Mouse (Mus musculus) forebrain, postnatal 0 days (tissue): ENCODE data around the gene Wrap53. TPM values are rescaled to one million over a fixed set of nuclear protein-coding genes. Genes with fewer than 3 reads are reported as not detected.
A peak's percentile ranks its signal among the peaks of the same experiment; 100 is the strongest.

Source experiments
- ATAC-seq: fragments of 200-750 bp; cut with Nextera tagmentation; 2 replicates; pipeline ENCODE4 v1.8.0; 2017; ENCODE audit warnings: mild to moderate bottlenecking, moderate library complexity
- DNase-seq: peaks from one replicate; pipeline ENCODE4 v3.0.0-alpha.2; 2015
- H3K27ac ChIP-seq: fragments of 300-500 bp; sonication (generic); 2 replicates; pipeline ENCODE4 v1.5.1; 2014; ENCODE audit warnings: low read depth, mild to moderate bottlenecking, antibody characterized with exemption, low read length, moderate library complexity, mixed read lengths
- H3K27me3 ChIP-seq: fragments of 300-500 bp; sonication (generic); 2 replicates; pipeline ENCODE4 v1.6.1; 2014; ENCODE audit warnings: mild to moderate bottlenecking, low read length, mixed read lengths; ENCODE audit not compliant: insufficient read depth
- H3K36me3 ChIP-seq: fragments of 300-500 bp; sonication (generic); 2 replicates; pipeline ENCODE4 v1.6.1; 2014; ENCODE audit warnings: mild to moderate bottlenecking, moderate library complexity; ENCODE audit not compliant: insufficient read depth
- H3K4me1 ChIP-seq: fragments of 300-500 bp; sonication (generic); 2 replicates; pipeline ENCODE4 v1.6.1; 2014; ENCODE audit warnings: antibody characterized with exemption; ENCODE audit not compliant: insufficient read depth
- H3K4me2 ChIP-seq: fragments of 300-500 bp; sonication (generic); 2 replicates; pipeline ENCODE4 v1.6.1; 2014; ENCODE audit warnings: low read depth, mild to moderate bottlenecking, moderate library complexity
- H3K4me3 ChIP-seq: fragments of 300-500 bp; sonication (generic); 2 replicates; pipeline ENCODE4 v1.5.1; 2014; ENCODE audit warnings: low read depth, low read length, mixed read lengths
- H3K9ac ChIP-seq: fragments of 300-500 bp; sonication (generic); 2 replicates; pipeline ENCODE4 v1.6.1; 2014; ENCODE audit warnings: mild to moderate bottlenecking
- H3K9me3 ChIP-seq: fragments of 300-500 bp; sonication (generic); 2 replicates; pipeline ENCODE4 v1.6.1; 2016; ENCODE audit warnings: low read length
- CTCF ChIP-seq: sonication (generic); IDR thresholded peaks from 2 replicates; pipeline ENCODE4 v1.5.1; 2016; ENCODE audit warnings: antibody characterized with exemption, control low read depth, low read depth
- WGBS: fragments of 180-500 bp; shearing (Covaris S2); extraction: QIAGEN DNeasy Blood & Tissue Kit; methylation state at CpG from one replicate; pipeline ENCODE4 v1.1.7; 2014; 5-methylcytosine and 5-hydroxymethylcytosine counted together
- polyA plus RNA-seq: library from polyadenylated mRNA; unstranded; fragments of >200 nt; fragmentation: Nextera tagmentation; extraction: Ambion mirVana; gene quantifications from 2 replicates; pipeline ENCODE4 v1.2.1, GENCODE M21; 2015
- total RNA-seq: library from RNA; depleted of rRNA; stranded (reverse); fragments of >200 nt; gene quantifications from 2 replicates; pipeline ENCODE4 v1.2.3, GENCODE M21; 2014

The Wrap53 gene
- total and polyA plus RNA-seq, 2 experiments from 2014 or later, result 10.5 to 17.3 TPM

- Histone ChIP-seq H3K9ac (peak overlapping the region; percentile 65), H3K4me1 (peaks cover 3% of the 10 kb centered on the region; the same call in 1 of the 2 replicates), H3K4me2 (peak overlapping the region; percentile 78), H3K36me3 (no peaks in the 10 kb centered on the region), H3K9me3 (no peaks in the 10 kb centered on the region), H3K27me3 (no peaks in the 10 kb centered on the region), H3K27ac (peak overlapping the region; percentile 92), H3K4me3 (peak overlapping the region; percentile 79)
- ATAC-seq, result no peak
- no peak for TF ChIP-seq CTCF
- no peak for DNase-seq
- 0% methylated on average over 8 of the region's 8 CpGs for WGBS
These were observed 1.8 kb upstream of the Wrap53 start for GRCm38 (mm10) chr11:69581814-69582213.

DNA sequence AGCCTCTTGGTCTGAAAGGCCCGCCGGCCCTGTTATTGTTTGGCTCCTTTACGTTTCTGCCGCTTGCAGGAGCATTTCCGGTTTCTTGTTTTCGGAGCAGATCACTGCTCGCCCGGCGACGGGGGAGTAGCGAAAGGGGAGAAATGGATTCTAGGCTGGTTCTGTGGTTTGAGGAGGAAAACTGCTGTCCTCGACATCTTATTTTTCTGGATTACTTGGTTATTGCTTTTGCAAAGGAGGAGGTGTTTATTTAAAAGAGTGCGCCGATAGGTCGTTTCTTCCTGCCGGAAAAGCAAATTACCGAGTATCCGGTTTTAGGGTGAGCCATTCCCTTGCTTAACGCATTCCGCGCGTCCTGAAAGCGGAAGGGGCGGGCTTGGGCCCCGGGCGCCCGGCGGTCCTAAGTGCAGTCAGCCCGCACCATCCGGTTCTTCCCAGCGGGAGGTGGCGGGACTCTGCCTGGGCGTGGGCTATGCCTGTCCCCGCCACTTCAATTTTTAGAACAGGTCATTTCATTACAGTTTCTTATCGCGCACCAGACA is 1.2 kb upstream of the Wrap53 start:
- peak overlapping the region; percentile 92 for H3K27ac ChIP-seq
- no peaks in the 10 kb centered on the region for H3K27me3 ChIP-seq
- ATAC-seq (peak; percentile 85), DNase-seq (peak; percentile 95)
- H3K4me1 ChIP-seq, result peaks cover 4% of the 10 kb centered on the region; the same call in 1 of the 2 replicates
- WGBS, result under 1% methylated on average over 36 of the region's 36 CpGs
- H3K9me3 ChIP-seq, result no peaks in the 10 kb centered on the region
- peak overlapping the region; percentile 78 for H3K4me2 ChIP-seq
- H3K9ac ChIP-seq, result peak overlapping the region; percentile 65
- no peaks in the 10 kb centered on the region for H3K36me3 ChIP-seq
- peak overlapping the region; percentile 79 for H3K4me3 ChIP-seq
- no peak for TF ChIP-seq CTCF

GRCm38 (mm10) chr11:69580572-69581146 is 604 bp upstream of the Wrap53 start:
- H3K27me3 ChIP-seq, result no peaks in the 10 kb centered on the region
- DNase-seq (no peak), ATAC-seq (no peak)
- under 1% methylated on average over 25 of the region's 25 CpGs for WGBS
- TF ChIP-seq CTCF, result no peak
- no peaks in the 10 kb centered on the region for H3K9me3 ChIP-seq
- H3K4me2 ChIP-seq, result peak overlapping the region; percentile 78
- H3K27ac ChIP-seq, result peak overlapping the region; percentile 92
- no peaks in the 10 kb centered on the region for H3K36me3 ChIP-seq
- H3K9ac ChIP-seq, result peak overlapping the region; percentile 65
- H3K4me1 ChIP-seq, result peaks cover 4% of the 10 kb centered on the region; the same call in 1 of the 2 replicates
- H3K4me3 ChIP-seq, result peak overlapping the region; percentile 79

- Histone ChIP-seq H3K4me2 (peak overlapping the region; percentile 95), H3K9ac (peak overlapping the region; percentile 72), H3K36me3 (no peaks in the 10 kb centered on the region), H3K27me3 (no peaks in the 10 kb centered on the region), H3K9me3 (no peaks in the 10 kb centered on the region), H3K27ac (peak overlapping the region; percentile 92), H3K4me1 (peaks cover 4% of the 10 kb centered on the region; the same call in 1 of the 2 replicates), H3K4me3 (peak overlapping the region; percentile 79)
- ATAC-seq, result peak; percentile 95
- TF ChIP-seq CTCF, result peak; percentile 100
- 1% methylated on average over 39 of the region's 39 CpGs for WGBS
- peak; percentile 98 for DNase-seq
These were observed 682 bp downstream of the Wrap53 start for GRCm38 (mm10) chr11:69579128-69580017.

DNA sequence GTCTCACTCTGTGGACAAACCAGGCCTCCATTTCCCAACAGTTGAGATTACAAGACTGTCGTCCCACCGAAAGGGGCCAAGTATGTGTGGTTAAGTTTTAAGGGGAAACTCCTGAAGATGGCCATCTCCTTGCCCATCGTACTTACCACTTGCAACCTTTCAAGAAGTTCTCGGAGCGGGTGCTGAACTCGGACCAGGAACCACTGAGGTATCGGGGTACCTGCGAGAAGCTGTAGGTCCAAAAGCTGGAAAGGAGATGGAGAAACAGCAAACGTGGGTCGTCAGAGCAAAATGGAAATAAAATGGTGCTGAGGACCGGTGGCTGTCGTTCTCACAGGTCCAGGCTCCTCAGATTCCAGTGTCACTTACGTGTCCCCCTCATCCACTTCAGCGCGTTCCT is 1.8 kb downstream of the Wrap53 start:
- no peak overlapping the region for H3K27ac ChIP-seq
- TF ChIP-seq CTCF, result no peak
- WGBS, result 17% methylated on average over 15 of the region's 15 CpGs

GRCm38 (mm10) chr11:69576307-69576706 is 3.7 kb downstream of the Wrap53 start:
- no peak for TF ChIP-seq CTCF
- Histone ChIP-seq H3K36me3 (no peaks in the 10 kb centered on the region), H3K4me2 (no peak overlapping the region), H3K9ac (0 out of 2 replicates have a peak overlapping the region, but pooled peaks have one; percentile 10), H3K9me3 (no peaks in the 10 kb centered on the region), H3K4me3 (no peak overlapping the region), H3K27me3 (no peaks in the 10 kb centered on the region), H3K27ac (no peak overlapping the region), H3K4me1 (peaks cover 4% of the 10 kb centered on the region; the same call in 1 of the 2 replicates)
- DNase-seq (no peak), ATAC-seq (no peak)
- 78% methylated on average over 5 of the region's 5 CpGs for WGBS

More for the DNA sequence above, 1.8 kb downstream of the Wrap53 start:
- H3K4me2 ChIP-seq, result peak overlapping the region; percentile 95
- no peaks in the 10 kb centered on the region for H3K9me3 ChIP-seq
- no peak for ATAC-seq
- H3K4me3 ChIP-seq, result peak overlapping the region; percentile 79
- peak overlapping the region; percentile 72 for H3K9ac ChIP-seq
- DNase-seq, result no peak
- no peaks in the 10 kb centered on the region for H3K36me3 ChIP-seq
- no peaks in the 10 kb centered on the region for H3K27me3 ChIP-seq
- H3K4me1 ChIP-seq, result peaks cover 4% of the 10 kb centered on the region; the same call in 1 of the 2 replicates

DNA sequence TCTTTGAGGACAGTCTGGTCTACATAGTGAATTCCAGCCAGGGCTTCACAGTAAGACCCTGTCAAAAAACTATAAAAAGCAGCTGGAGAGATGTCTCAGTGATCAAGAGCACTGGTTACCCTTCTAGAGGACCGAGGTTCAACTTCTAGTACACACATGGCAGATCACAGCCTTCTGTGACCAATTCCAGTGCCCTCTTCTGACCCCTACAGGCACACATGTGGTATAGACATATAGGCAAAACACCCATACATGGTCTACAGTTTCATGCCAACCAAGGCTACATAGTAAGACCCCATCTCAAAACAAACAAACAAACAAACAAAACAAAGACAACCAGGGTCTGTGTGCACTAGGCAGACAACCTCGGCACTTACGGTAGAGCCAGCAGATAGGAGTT is 4.8 kb downstream of the Wrap53 start:
- Histone ChIP-seq H3K4me3 (no peak overlapping the region), H3K9me3 (no peaks in the 10 kb centered on the region), H3K27ac (no peak overlapping the region), H3K27me3 (no peaks in the 10 kb centered on the region), H3K36me3 (peaks cover 7% of the 10 kb centered on the region), H3K4me2 (no peak overlapping the region), H3K4me1 (peaks cover 4% of the 10 kb centered on the region; the same call in 1 of the 2 replicates), H3K9ac (no peak overlapping the region)
- TF ChIP-seq CTCF, result peak; percentile 61
- DNase-seq (no peak), ATAC-seq (no peak)
- WGBS, result 56% methylated on average over 3 of the region's 3 CpGs
